Mouse (Mus musculus): ENCODE data around the gene Ccdc137.

Gene Ccdc137

GRCm38 (mm10) chr11:120501701-120502100 is 43.8 kb downstream of the Ccdc137 start:
- ChIA-PET CTCF (interaction anchor here in 1 of 4 experiments (0.6 kb wide), 1 partner anchor 12 kb away, joined by 3 read pairs; no protein-coding TSS in a partner anchor), POLR2A (interaction anchor here (0.7 to 13.3 kb wide), 12 partner anchors 9 to 143 kb away, joined by 3 to 152 read pairs (median 4); partner anchors contain the start of genes Slc25a10 (in 2 of the 4), Mafg (in 1 of the 4), Mrpl12 (in 1 of the 4) and P4hb (in 1 of the 4))

- CTCF ChIA-PET: interaction anchor here (0.6 to 1.8 kb wide), 6 partner anchors 12 to 17 kb away, joined by 3 to 11 read pairs (median 3); no protein-coding TSS in a partner anchor
- POLR2A ChIA-PET: interaction anchor here (0.7 to 13.3 kb wide), 8 partner anchors 9 to 110 kb away, joined by 3 to 152 read pairs (median 4); partner anchors contain the start of genes Slc25a10 (in 2 of the 4) and P4hb (in 1 of the 4)
Measured at GRCm38 (mm10) chr11:120505661-120506060, 47.7 kb downstream of the Ccdc137 start.

- ChIA-PET CTCF (interaction anchor here in 1 of 4 experiments (0.6 to 1.6 kb wide), 5 partner anchors 11 to 476 kb away, joined by 3 to 11 read pairs (median 3); partner anchors contain the start of gene Pcyt2), POLR2A (interaction anchor here (0.6 to 13.3 kb wide), 13 partner anchors 8 to 201 kb away, joined by 3 to 152 read pairs (median 4); partner anchors contain the start of genes Slc25a10 (in 4 of the 4), P4hb (in 2 of the 4), Arl16 (in 1 of the 4) and Mrpl12 (in 1 of the 4))
Measured at GRCm38 (mm10) chr11:120506899-120507298, 49.0 kb downstream of the Ccdc137 start.

- ChIA-PET CTCF (interaction anchor here in 2 of 4 experiments (0.9 to 1.5 kb wide), 5 partner anchors 18 to 213 kb away, joined by 3 to 8 read pairs (median 3); partner anchors contain the start of gene Pcyt2 (in 1 of the 2)), POLR2A (interaction anchor here in 3 of 4 experiments (0.7 to 13.3 kb wide), 23 partner anchors 9 to 316 kb away, joined by 3 to 152 read pairs (median 4); partner anchors contain the start of genes P4hb (in 3 of the 3), Slc25a10 (in 2 of the 3), Arl16 (in 1 of the 3) and Ccdc137 (in 1 of the 3))
Measured at GRCm38 (mm10) chr11:120507611-120508289, 49.8 kb downstream of the Ccdc137 start.

GRCm38 (mm10) chr11:120508290-120508870 is 50.5 kb downstream of the Ccdc137 start:
- CTCF ChIA-PET: interaction anchor here in 2 of 4 experiments (0.9 to 1.5 kb wide), 5 partner anchors 19 to 212 kb away, joined by 3 to 8 read pairs (median 3); partner anchors contain the start of gene Pcyt2 (in 1 of the 2)
- POLR2A ChIA-PET: interaction anchor here in 3 of 4 experiments (0.7 to 13.3 kb wide), 24 partner anchors 9 to 315 kb away, joined by 3 to 152 read pairs (median 4); partner anchors contain the start of genes P4hb (in 3 of the 3), Slc25a10 (in 2 of the 3), Arl16 (in 1 of the 3) and Ccdc137 (in 1 of the 3)

GRCm38 (mm10) chr11:120509940-120510339 is 52.0 kb downstream of the Ccdc137 start:
- CTCF ChIA-PET: interaction anchor here (0.6 to 1.7 kb wide), 8 partner anchors 11 to 266 kb away, joined by 3 to 11 read pairs (median 4); no protein-coding TSS in a partner anchor
- POLR2A ChIA-PET: interaction anchor here (0.6 to 13.3 kb wide), 30 partner anchors 10 to 305 kb away, joined by 3 to 152 read pairs (median 4); partner anchors contain the start of genes Ccdc137 (in 2 of the 4), Mrpl12 (in 2 of the 4), Oxld1 (in 2 of the 4) and P4hb (in 2 of the 4)

GRCm38 (mm10) chr11:120510375-120511030 is 52.6 kb downstream of the Ccdc137 start:
- ChIA-PET CTCF (interaction anchor here (0.6 to 1.7 kb wide), 10 partner anchors 10 to 266 kb away, joined by 3 to 11 read pairs (median 4); no protein-coding TSS in a partner anchor), POLR2A (interaction anchor here (0.6 to 13.3 kb wide), 35 partner anchors 10 to 304 kb away, joined by 3 to 152 read pairs (median 4); partner anchors contain the start of genes P4hb (in 3 of the 4), Slc25a10 (in 3 of the 4), Ccdc137 (in 2 of the 4) and Oxld1 (in 2 of the 4))

- ChIA-PET POLR2A (interaction anchor here (0.6 to 4.9 kb wide), 9 partner anchors 8 to 112 kb away, joined by 3 to 18 read pairs (median 4); partner anchors contain the start of genes Mrpl12 (in 1 of the 4), P4hb (in 1 of the 4) and Sirt7 (in 1 of the 4)), CTCF (interaction anchor here in 3 of 4 experiments (0.6 to 1.5 kb wide), 6 partner anchors 17 to 679 kb away, joined by 3 to 5 read pairs (median 4); partner anchors contain the start of gene Ppp1r27 (in 1 of the 3))
Measured at GRCm38 (mm10) chr11:120512790-120513453, 55.0 kb downstream of the Ccdc137 start.
